Mouse (Mus musculus) olfactory bulb, adult 2 months (tissue): Measurements from ENCODE around the gene Elob. TPM values are rescaled to one million over a fixed set of nuclear protein-coding genes. Genes with fewer than 3 reads are reported as not detected.

Source experiments
- H3K27ac ChIP-seq: fragments of 200-500 bp; 2 replicates; pipeline ENCODE4 v1.5.1; 2012; ENCODE audit warnings: low read depth, low read length; ENCODE audit not compliant: insufficient read depth
- H3K4me1 ChIP-seq: fragments of 200-500 bp; 2 replicates; pipeline ENCODE4 v1.6.1; 2012; ENCODE audit warnings: low read length; ENCODE audit not compliant: control insufficient read depth, insufficient read depth
- H3K4me3 ChIP-seq: fragments of 200-500 bp; 2 replicates; pipeline ENCODE4 v1.5.1; 2012; ENCODE audit warnings: mild to moderate bottlenecking, low read depth, low read length, moderate library complexity; ENCODE audit not compliant: insufficient read depth
- CTCF ChIP-seq: fragments of 200-500 bp; IDR thresholded peaks from 2 replicates; pipeline ENCODE4 v1.5.1; 2012; ENCODE audit warnings: low read depth, mild to moderate bottlenecking, low read length, moderate library complexity; ENCODE audit not compliant: insufficient read depth
- POLR2A ChIP-seq: fragments of 200-500 bp; IDR thresholded peaks from 2 replicates; pipeline ENCODE4 v1.6.1; 2012; ENCODE audit warnings: mild to moderate bottlenecking, low read depth, low read length, moderate library complexity; ENCODE audit not compliant: insufficient read depth
- WGBS: fragments of 180-500 bp; shearing (Covaris S2); methylation state at CpG from one replicate; pipeline ENCODE4 v1.1.7; 2018; 5-methylcytosine and 5-hydroxymethylcytosine counted together
- polyA plus RNA-seq: library from polyadenylated mRNA; stranded (reverse); fragments of >200 nt; gene quantifications from 2 replicates; pipeline ENCODE4 v1.2.4, GENCODE M21; 2012; ENCODE audit warnings: low replicate concordance; ENCODE audit not compliant: missing spikeins, insufficient read depth, insufficient read length

Gene Elob
- polyA plus RNA-seq, 1 experiment, result not detected

GRCm38 (mm10) chr17:23790269-23791078 is 38.5 kb downstream of the Elob start, which contains the start of gene Srrm2:
Srrm2 (plus strand) TSS chr17:23790532.
- Histone ChIP-seq H3K27ac (peak within 1 kb of the TSS; percentile 93), H3K4me1 (peaks cover 23% of the 10 kb centered on the region), H3K4me3 (peak within 1 kb of the TSS; percentile 53)
- WGBS, result 1% methylated on average over 29 of the region's 29 CpGs
- no peak for TF ChIP-seq CTCF
- TF ChIP-seq POLR2A, result no peak

GRCm38 (mm10) chr17:23789749-23790268 is 39.1 kb downstream of the Elob start:
- no peak for TF ChIP-seq POLR2A
- no peak for TF ChIP-seq CTCF
- 16% methylated on average over 8 of the region's 8 CpGs for WGBS
- peaks cover 22% of the 10 kb centered on the region for H3K4me1 ChIP-seq
- peak overlapping the region; percentile 93 for H3K27ac ChIP-seq
- no peak overlapping the region for H3K4me3 ChIP-seq

DNA sequence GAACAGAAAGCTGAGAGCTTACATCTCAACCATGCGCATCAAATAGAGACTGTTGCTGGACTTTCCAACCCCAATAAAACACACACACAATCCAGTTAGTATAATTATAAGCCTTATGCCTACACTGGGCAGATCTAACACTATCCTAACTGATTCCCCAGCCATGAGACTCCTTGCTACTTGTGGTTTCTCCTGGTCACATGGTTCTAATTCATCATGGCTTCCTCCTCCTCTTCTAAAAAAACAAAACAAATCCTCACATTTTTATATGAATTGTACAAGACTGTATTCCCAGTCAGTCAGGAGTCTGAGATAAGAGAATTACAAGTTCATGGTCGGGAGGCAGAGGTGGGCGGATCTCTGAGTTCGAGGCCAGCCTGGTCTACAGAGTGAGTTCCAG is 40.0 kb downstream of the Elob start:
- no peak overlapping the region for H3K4me3 ChIP-seq
- 90% methylated on average over 4 of the region's 4 CpGs for WGBS
- peaks cover 22% of the 10 kb centered on the region for H3K4me1 ChIP-seq
- TF ChIP-seq POLR2A (no peak), CTCF (no peak)
- H3K27ac ChIP-seq, result no peak overlapping the region

DNA sequence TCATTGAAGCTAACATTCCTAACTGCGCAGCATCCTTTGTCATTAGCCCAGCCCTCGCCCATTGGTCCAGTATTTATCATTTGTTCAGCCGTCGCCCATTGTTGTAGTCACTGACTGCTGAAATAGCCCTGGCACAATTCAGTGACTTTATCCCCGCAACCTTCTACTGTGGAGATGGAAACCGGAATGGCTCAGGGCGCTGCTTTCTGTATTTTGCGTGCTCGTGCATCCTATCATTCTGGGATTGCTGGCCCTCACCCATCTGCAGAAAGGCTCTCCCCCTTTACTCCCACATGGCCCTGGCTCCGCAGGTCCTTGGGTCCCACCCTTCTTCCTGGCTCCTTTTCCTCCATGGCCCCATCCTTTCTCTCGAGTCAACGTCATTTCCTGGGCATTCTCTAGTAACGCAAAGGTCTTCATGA is 42.4 kb downstream of the Elob start:
- Histone ChIP-seq H3K27ac (peak overlapping the region; percentile 86), H3K4me1 (peaks cover 13% of the 10 kb centered on the region), H3K4me3 (peak overlapping the region; percentile 47)
- TF ChIP-seq POLR2A (peak; percentile 40; the same call in 1 of the 2 replicates), CTCF (no peak)
- 8% methylated on average over 13 of the region's 13 CpGs for WGBS

DNA sequence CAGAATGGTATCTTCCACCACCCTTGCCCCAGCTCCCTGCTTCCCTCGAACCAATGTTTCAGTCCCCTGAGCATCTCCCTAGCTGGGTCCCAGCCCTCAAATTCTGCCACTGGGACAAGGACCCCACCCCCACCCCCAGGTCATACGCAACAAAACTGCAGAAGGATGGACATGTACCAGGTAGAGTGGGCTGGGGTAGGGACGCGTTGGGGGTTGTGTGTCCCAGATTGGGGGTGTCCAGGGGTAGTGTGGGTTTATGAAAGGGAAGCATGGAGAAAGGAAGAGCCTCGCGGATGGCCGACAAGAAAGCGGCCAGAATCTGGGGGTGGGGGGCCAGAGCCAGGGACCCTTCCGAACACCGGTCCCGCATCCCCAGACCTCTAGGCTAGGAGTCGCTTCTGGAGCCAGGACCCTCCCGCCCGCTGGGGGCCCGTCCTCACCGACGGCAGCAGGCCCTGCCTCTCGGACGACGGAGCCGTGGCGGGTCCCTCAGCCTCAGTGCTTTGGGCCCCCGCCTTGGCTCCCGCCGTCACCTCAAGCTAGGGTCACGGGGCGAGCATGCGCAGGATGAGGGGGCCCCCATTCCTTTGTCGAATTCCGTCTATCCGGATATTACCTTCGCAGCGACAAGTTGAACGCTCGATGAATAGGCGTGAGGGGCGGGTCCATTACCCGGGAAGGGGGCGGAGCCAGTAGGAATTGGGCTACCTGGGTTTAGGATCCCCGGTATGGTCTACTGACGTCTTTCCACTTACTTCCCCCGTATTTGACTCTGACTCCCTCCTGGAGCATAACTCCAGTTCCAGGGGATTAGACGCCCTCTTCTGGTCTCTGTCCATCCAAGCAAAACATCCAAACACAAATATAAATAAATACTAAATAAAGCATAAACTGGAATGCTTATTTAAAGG is 43.1 kb downstream of the Elob start, which contains the start of gene Flywch2:
Flywch2 (minus strand) TSS at position 521 of the 911 bp plus-strand sequence.
- Histone ChIP-seq H3K4me3 (peak within 1 kb of the TSS; percentile 65), H3K27ac (peak within 1 kb of the TSS; percentile 86), H3K4me1 (peaks cover 11% of the 10 kb centered on the region)
- WGBS, result 3% methylated on average over 43 of the region's 43 CpGs
- TF ChIP-seq POLR2A (no peak), CTCF (no peak)

DNA sequence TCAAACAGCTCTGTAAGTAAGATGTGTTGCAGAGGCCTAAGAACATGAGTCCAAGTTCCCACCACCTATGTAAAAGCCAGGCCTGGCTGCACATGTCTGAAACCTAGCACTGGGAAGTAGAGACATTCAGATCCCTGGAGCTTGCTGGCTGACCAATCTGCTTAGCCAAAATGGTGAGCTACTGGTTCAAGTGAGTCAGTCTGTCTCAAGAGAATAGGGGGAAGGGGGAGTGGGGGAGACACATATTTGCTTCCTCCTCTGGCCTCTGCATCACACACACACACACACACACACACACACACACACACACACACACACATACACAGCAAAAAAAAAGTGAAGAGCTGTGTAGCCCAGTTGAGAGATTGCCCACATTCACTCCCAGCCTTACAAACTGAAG is 45.6 kb downstream of the Elob start:
- H3K27ac ChIP-seq, result no peak overlapping the region
- H3K4me1 ChIP-seq, result peaks cover 9% of the 10 kb centered on the region
- no peak overlapping the region for H3K4me3 ChIP-seq
- no peak for TF ChIP-seq CTCF
- TF ChIP-seq POLR2A, result no peak

GRCm38 (mm10) chr17:23778447-23778846 is 50.5 kb downstream of the Elob start:
- WGBS, result 65% methylated on average over 2 of the region's 2 CpGs
- peaks cover 3% of the 10 kb centered on the region; the same call in 1 of the 2 replicates for H3K4me1 ChIP-seq
- H3K27ac ChIP-seq, result no peak overlapping the region
- H3K4me3 ChIP-seq, result no peak overlapping the region
- TF ChIP-seq POLR2A, result no peak
- no peak for TF ChIP-seq CTCF

DNA sequence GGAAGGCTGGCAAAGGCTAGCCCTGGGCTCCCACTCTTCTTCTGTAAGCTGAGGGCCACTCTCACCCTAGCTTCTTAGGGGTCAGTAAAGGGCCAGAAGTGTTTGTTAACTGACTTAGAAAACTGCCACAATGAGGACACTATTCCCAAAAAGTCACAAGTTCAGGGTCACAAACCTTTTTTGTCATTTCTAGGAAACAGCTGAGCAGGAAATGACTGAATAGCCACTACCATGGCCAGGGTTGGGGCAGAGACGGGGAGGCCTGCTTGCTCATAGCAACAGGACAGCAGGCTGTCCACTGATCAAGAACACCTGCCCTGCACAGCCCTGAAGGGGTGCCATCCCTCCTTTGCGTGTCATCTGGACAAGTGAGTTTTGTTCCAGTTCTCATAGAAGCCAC is 51.8 kb downstream of the Elob start:
- no peak overlapping the region for H3K27ac ChIP-seq
- WGBS, result 86% methylated on average over 2 of the region's 2 CpGs
- peaks cover 3% of the 10 kb centered on the region; the same call in 1 of the 2 replicates for H3K4me1 ChIP-seq
- H3K4me3 ChIP-seq, result no peak overlapping the region
- TF ChIP-seq CTCF (no peak), POLR2A (no peak)
